Mouse (Mus musculus): ENCODE measurements around the gene Bsnd. TPM values are rescaled to one million over a fixed set of nuclear protein-coding genes. Genes with fewer than 3 reads are reported as not detected.

Gene Bsnd
- polyA plus RNA-seq, 1 experiment from 2014 or later = not detected

DNA sequence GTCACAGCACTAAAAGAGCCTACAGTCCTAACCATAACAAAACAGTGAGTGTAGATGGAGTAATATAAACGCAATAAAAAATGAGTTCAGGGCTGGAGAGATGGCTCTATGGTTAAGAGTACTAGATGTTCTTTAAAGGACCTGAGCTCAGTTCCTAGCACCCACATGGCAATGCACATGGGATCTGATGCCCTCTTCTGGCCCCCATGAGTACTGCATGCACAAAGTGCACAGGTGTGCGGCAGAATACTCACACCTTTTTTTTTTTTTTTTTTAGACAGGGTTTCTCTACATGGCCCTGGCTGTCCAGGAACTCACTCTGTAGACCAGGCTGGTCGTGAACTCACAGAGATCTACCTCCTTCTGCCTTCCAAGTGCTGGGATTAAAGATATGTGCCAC, 11.5 kb upstream of the Bsnd start:
- no peaks in the 10 kb centered on the region for H3K27me3 ChIP-seq (ENCODE audit: insufficient read depth, low read length)
- WGBS = 87% methylated on average over 3 of the region's 3 CpGs
- H3K36me3 ChIP-seq (ENCODE audit: insufficient read depth) = no peaks in the 10 kb centered on the region
- no peak overlapping the region for H3K9ac ChIP-seq
- no peaks in the 10 kb centered on the region for H3K9me3 ChIP-seq (ENCODE audit: low read depth, low read length)
- ATAC-seq (ENCODE audit: insufficient read depth) = no peak
- no peak for DNase-seq
- no peak overlapping the region for H3K27ac ChIP-seq (ENCODE audit: low read depth)
- H3K4me2 ChIP-seq = no peak overlapping the region
- TF ChIP-seq CTCF (IDR thresholded peaks at IDR 0.05; ENCODE audit: low read depth) = 0 out of 2 replicates have a peak, but pooled peaks have one; percentile 30
- H3K4me1 ChIP-seq (ENCODE audit: insufficient read depth) = no peaks in the 10 kb centered on the region
- no peak overlapping the region for H3K4me3 ChIP-seq (ENCODE audit: low read depth, low read length)

GRCm38 (mm10) chr4:106500066-106500465, 8.0 kb upstream of the Bsnd start:
- no peak overlapping the region for H3K4me2 ChIP-seq
- no peaks in the 10 kb centered on the region for H3K4me1 ChIP-seq (ENCODE audit: insufficient read depth)
- no peaks in the 10 kb centered on the region for H3K9me3 ChIP-seq (ENCODE audit: low read depth, low read length)
- TF ChIP-seq CTCF (IDR thresholded peaks at IDR 0.05; ENCODE audit: low read depth) = no peak
- no peak overlapping the region for H3K9ac ChIP-seq
- DNase-seq = no peak
- ATAC-seq (ENCODE audit: insufficient read depth) = no peak
- H3K4me3 ChIP-seq (ENCODE audit: low read depth, low read length) = no peak overlapping the region
- no peaks in the 10 kb centered on the region for H3K36me3 ChIP-seq (ENCODE audit: insufficient read depth)
- 76% methylated on average over 10 of the region's 10 CpGs for WGBS
- H3K27me3 ChIP-seq (ENCODE audit: insufficient read depth, low read length) = no peaks in the 10 kb centered on the region
- H3K27ac ChIP-seq (ENCODE audit: low read depth) = no peak overlapping the region

- no peak for DNase-seq
- H3K36me3 ChIP-seq (ENCODE audit: insufficient read depth) = no peaks in the 10 kb centered on the region
- 0 out of 2 replicates have a peak, but pooled peaks have one; percentile 4 for ATAC-seq (ENCODE audit: insufficient read depth)
- H3K27ac ChIP-seq (ENCODE audit: low read depth) = no peak overlapping the region
- H3K27me3 ChIP-seq (ENCODE audit: insufficient read depth, low read length) = no peaks in the 10 kb centered on the region
- no peak overlapping the region for H3K4me2 ChIP-seq
- TF ChIP-seq CTCF (IDR thresholded peaks at IDR 0.05; ENCODE audit: low read depth) = no peak
- no peak overlapping the region for H3K4me3 ChIP-seq (ENCODE audit: low read depth, low read length)
- no peaks in the 10 kb centered on the region for H3K9me3 ChIP-seq (ENCODE audit: low read depth, low read length)
- H3K9ac ChIP-seq = no peak overlapping the region
- H3K4me1 ChIP-seq (ENCODE audit: insufficient read depth) = no peaks in the 10 kb centered on the region
- WGBS = 31% methylated on average over 3 of the region's 3 CpGs
Measured at GRCm38 (mm10) chr4:106498471-106498844, 6.4 kb upstream of the Bsnd start.

DNA sequence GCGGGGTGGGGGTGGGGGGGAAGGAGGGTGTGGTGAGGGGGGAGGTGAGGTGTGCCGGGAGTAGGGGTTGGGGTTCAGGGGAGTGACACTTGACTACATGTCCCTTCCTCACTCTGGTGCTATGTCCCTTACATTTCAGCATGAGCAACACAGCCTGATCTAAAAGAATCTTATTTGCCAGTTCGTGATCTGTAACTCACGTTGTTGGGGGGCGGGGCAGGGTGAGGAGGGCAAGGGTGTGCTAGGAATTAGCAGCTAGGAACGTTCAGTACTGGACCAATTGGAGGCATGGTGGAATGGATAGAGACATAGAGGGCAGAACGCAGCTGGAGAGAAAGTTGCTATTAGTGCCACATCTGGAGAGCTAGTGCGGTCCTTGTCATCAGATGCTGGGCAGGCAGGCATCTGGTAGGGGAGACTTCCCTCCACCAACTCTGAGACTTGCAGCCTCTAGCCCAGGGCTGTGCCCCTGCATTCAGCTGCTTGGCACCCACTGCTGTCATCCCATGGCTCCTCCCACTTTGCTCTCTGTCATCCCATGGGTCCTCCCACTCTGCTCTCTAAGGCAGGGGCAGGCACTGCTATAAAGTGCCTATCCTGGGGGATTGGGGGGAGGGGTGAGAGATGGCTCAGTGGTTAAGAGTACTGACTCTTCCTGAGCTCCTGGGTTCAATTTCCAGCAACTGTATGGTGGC, 5.8 kb upstream of the Bsnd start:
- H3K9ac ChIP-seq = no peak overlapping the region
- no peak overlapping the region for H3K4me3 ChIP-seq (ENCODE audit: low read depth, low read length)
- no peaks in the 10 kb centered on the region for H3K9me3 ChIP-seq (ENCODE audit: low read depth, low read length)
- no peak overlapping the region for H3K27ac ChIP-seq (ENCODE audit: low read depth)
- no peaks in the 10 kb centered on the region for H3K27me3 ChIP-seq (ENCODE audit: insufficient read depth, low read length)
- no peaks in the 10 kb centered on the region for H3K4me1 ChIP-seq (ENCODE audit: insufficient read depth)
- no peak for TF ChIP-seq CTCF (IDR thresholded peaks at IDR 0.05; ENCODE audit: low read depth)
- ATAC-seq (ENCODE audit: insufficient read depth) (0 out of 2 replicates have a peak, but pooled peaks have one; percentile 33), DNase-seq (no peak)
- H3K36me3 ChIP-seq (ENCODE audit: insufficient read depth) = no peaks in the 10 kb centered on the region
- no peak overlapping the region for H3K4me2 ChIP-seq
- 44% methylated on average over 8 of the region's 8 CpGs for WGBS

DNA sequence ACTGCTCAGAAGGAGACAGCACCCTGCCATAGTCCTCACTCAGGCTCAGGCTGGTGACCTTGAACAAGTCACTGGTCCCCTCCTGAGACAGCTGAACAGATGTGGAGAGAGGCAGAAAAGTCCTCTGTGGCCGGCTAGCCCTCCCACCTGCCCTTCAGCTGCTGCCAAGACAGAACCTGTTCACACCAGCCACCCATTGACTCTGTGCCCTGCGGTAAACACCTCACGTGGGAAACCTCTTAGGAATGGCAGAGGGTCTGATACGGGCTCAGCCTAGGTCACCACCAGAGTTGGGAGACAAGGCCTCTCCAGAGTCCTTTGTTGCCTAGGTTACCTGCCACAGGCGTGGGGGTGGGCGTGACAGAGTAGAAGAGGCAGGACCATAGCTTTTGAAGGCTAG, 4.8 kb upstream of the Bsnd start:
- Histone ChIP-seq H3K27ac (ENCODE audit: low read depth) (no peak overlapping the region), H3K4me2 (no peak overlapping the region), H3K4me1 (ENCODE audit: insufficient read depth) (no peaks in the 10 kb centered on the region), H3K36me3 (ENCODE audit: insufficient read depth) (no peaks in the 10 kb centered on the region), H3K9me3 (ENCODE audit: low read depth, low read length) (no peaks in the 10 kb centered on the region), H3K27me3 (ENCODE audit: insufficient read depth, low read length) (no peaks in the 10 kb centered on the region), H3K9ac (no peak overlapping the region), H3K4me3 (ENCODE audit: low read depth, low read length) (no peak overlapping the region)
- WGBS = 35% methylated on average over 6 of the region's 6 CpGs
- no peak for TF ChIP-seq CTCF (IDR thresholded peaks at IDR 0.05; ENCODE audit: low read depth)
- DNase-seq = no peak
- no peak for ATAC-seq (ENCODE audit: insufficient read depth)

- H3K9me3 ChIP-seq (ENCODE audit: low read depth, low read length) = no peaks in the 10 kb centered on the region
- peak; percentile 54 for TF ChIP-seq CTCF (IDR thresholded peaks at IDR 0.05; ENCODE audit: low read depth)
- H3K4me2 ChIP-seq = no peak overlapping the region
- no peaks in the 10 kb centered on the region for H3K36me3 ChIP-seq (ENCODE audit: insufficient read depth)
- H3K9ac ChIP-seq = no peak overlapping the region
- 71% methylated on average over 2 of the region's 2 CpGs for WGBS
- no peak overlapping the region for H3K4me3 ChIP-seq (ENCODE audit: low read depth, low read length)
- ATAC-seq (ENCODE audit: insufficient read depth) (no peak), DNase-seq (peak; percentile 57)
- H3K27me3 ChIP-seq (ENCODE audit: insufficient read depth, low read length) = no peaks in the 10 kb centered on the region
- no peaks in the 10 kb centered on the region for H3K4me1 ChIP-seq (ENCODE audit: insufficient read depth)
- H3K27ac ChIP-seq (ENCODE audit: low read depth) = no peak overlapping the region
Measured at GRCm38 (mm10) chr4:106493639-106494038, 1.6 kb upstream of the Bsnd start.

DNA sequence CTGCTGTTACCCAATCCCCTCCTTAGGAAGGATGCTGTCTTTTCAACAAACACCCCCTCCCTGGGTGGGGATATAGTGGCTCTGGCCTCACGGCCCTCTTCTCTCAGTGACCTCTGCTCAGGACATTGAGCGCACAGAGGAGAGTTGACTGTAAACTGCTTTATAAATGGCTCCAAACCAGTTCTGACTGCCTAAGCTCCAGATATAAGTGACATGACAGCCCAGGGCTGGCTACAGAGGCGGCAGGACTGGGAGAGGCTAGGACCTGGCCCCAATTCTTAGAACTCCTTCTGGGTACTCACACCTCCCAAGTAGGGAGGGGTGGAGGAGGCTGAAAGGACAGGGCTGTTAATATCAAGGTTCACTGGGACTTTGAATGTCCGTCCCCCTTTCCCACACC, 1.5 kb downstream of the Bsnd start:
- no peak overlapping the region for H3K27ac ChIP-seq (ENCODE audit: low read depth)
- TF ChIP-seq CTCF (IDR thresholded peaks at IDR 0.05; ENCODE audit: low read depth) = no peak
- peak; percentile 11; the same call in 1 of the 2 replicates for ATAC-seq (ENCODE audit: insufficient read depth)

More for the DNA sequence above, 1.5 kb downstream of the Bsnd start:
- H3K9me3 ChIP-seq (ENCODE audit: low read depth, low read length) = no peaks in the 10 kb centered on the region
- 37% methylated on average over 4 of the region's 4 CpGs for WGBS
- no peak overlapping the region for H3K9ac ChIP-seq
- H3K4me1 ChIP-seq (ENCODE audit: insufficient read depth) = no peaks in the 10 kb centered on the region
- no peaks in the 10 kb centered on the region for H3K27me3 ChIP-seq (ENCODE audit: insufficient read depth, low read length)
- H3K4me3 ChIP-seq (ENCODE audit: low read depth, low read length) = no peak overlapping the region
- no peak for DNase-seq
- H3K4me2 ChIP-seq = no peak overlapping the region
- no peaks in the 10 kb centered on the region for H3K36me3 ChIP-seq (ENCODE audit: insufficient read depth)

All from lung, embryonic 14.5 days (tissue).